Mouse (Mus musculus) layer of hippocampus, adult 18-20 months (tissue): ENCODE results near the gene U90926. TPM values are rescaled to one million over a fixed set of nuclear protein-coding genes. Genes with fewer than 3 reads are reported as not detected.

Experiments used
- DNase-seq, 2 experiments: peaks; one replicate each; pipeline ENCODE4 v3.0.0; 2022; ENCODE audit warnings: low spot score in 2 of 2
- total RNA-seq, 2 experiments: library from RNA; stranded (reverse); gene quantifications; 2 replicates each; pipeline ENCODE4 v1.2.3; 2021

Gene U90926
- total RNA-seq, 2 experiments from 2014 or later: not detected

DNA sequence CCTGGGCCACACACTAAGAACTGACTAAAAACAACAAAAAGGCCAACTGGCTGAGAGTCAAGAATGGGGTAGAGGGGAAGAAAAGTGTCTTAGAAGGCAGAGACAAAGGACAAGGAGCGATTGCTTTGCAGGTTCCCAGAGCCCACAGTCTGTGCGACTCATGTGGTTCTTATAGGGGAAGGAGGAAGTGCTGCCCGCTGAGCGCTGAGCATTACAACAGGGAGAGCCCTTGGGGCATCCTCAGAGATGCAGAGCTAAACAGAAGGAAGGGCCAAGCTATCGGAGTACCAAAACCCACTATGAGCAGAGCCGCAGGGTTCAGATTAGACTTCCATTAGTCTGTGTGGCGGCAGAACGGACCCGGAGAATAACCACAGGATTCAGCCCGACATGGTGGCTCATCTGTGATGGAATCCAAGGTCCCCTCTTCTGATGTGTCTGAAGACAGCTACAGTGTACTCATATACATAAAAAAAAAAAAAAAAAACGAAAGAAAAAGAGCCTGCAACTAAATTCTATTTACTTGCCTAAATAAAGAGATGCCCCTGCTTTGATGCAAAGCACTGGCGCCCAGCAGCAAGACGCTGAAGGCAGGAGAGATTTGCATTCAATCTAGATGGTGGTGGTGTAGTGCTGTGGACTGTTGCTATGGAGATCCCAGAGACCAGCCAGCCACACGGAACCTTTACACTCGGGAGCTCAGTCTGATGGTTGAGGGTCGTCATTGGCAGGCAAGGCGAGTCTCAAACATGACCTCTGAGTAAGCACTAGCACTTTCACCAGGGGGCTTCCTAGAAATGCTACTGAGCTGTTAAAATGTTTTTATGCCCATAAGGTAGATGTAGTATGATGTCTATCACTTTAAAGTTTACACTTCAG lies 3.9 kb upstream of the U90926 start:
- DNase-seq: no peak

DNA sequence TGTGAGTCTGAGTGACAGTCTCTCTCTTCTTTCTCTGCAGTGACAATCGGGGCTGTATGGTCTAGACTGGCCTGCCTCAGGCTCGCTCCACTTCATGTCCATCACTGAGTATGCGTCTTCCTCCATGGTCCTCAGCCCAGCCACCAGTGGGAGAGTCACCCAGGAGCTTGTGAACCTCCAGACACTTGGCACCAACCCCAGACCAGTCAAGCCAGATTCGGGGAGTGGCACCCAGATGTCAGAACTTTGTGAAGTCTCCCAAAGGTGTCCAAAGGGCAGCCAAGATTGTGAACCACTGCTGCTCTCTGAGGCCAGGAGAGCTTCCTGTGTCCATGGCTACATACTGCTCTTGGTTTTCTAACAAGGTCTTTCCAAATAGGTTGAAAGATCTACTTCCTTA lies 3.0 kb downstream of the U90926 start:
- DNase-seq: no peak

DNA sequence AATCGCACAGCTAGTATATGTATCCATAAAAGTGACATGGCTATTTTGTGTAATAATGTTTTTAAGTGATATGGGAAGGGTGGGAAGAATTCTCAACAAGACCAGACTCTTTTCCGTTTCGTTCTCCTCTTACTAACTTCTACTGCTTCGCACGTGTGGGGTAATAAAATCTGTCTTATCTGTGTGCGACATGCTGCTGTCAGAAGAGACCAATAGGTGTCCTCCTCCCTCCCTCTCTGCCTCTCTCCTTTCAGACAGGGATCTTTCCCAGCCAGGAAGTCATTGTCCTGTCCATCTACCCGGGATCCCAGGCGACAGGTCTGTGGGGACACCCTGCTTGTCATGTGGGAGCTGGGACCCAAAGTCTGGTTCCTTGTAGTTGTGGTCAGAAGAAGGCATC lies 5.0 kb downstream of the U90926 start:
- DNase-seq: no peak

DNA sequence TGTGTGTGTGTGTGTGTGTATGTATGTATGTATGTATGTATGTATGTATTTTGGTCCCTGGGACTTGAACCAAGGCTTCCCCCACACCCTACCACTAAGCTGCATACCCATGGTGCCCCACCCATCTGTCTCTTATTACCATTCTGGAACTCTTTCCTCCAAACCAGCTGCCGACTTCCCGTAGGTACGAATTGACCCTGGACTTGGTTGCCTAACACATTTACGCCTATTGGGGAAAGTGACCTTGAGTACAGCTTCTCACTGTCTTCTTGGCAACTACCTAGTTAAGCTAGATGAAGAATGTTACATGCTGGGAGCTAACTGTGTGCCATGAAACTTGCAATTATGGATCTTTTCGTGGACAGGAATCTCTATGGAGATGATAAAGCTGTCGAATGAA lies 9.1 kb downstream of the U90926 start:
- DNase-seq: no peak

DNA sequence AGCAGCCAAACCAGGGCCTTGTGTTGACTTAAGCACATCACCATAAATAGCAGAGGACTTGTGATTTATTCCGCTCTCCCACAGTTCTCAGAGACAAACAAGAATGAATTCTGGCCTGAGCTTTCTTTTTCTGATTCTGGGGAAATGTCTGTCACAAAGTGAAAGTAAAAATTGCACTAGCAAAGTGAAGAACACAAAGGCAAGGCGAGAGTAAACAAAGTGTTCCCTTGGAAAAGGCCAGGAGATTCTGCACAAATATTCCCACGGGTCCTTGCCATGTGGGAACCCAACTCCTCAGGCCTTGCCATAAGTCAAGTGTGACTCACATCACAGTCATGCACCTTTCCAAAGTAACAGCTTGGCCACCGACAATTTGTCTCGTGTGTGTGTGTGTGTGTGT lies 9.5 kb downstream of the U90926 start:
- DNase-seq: peak in 1 of 2 experiments; percentile 18

DNA sequence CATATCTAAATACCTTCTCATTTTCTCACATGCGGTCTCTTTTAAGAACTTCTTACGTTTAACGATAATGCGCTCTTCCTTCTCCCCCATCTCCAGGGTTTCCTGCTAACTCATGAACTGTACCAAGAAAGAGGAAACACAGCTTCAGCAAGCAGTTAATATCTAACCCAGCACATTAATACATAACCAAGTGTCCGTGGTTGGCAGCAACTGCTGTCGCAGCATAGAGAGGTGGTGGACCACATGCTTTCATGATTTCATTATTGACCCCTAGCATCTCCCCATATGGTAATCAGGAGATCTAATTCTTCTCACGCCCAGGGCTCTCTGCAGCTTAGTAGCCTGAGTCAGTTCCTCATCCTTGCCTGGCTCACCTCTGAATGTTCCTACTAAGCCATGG lies 10.0 kb downstream of the U90926 start:
- no peak for DNase-seq

DNA sequence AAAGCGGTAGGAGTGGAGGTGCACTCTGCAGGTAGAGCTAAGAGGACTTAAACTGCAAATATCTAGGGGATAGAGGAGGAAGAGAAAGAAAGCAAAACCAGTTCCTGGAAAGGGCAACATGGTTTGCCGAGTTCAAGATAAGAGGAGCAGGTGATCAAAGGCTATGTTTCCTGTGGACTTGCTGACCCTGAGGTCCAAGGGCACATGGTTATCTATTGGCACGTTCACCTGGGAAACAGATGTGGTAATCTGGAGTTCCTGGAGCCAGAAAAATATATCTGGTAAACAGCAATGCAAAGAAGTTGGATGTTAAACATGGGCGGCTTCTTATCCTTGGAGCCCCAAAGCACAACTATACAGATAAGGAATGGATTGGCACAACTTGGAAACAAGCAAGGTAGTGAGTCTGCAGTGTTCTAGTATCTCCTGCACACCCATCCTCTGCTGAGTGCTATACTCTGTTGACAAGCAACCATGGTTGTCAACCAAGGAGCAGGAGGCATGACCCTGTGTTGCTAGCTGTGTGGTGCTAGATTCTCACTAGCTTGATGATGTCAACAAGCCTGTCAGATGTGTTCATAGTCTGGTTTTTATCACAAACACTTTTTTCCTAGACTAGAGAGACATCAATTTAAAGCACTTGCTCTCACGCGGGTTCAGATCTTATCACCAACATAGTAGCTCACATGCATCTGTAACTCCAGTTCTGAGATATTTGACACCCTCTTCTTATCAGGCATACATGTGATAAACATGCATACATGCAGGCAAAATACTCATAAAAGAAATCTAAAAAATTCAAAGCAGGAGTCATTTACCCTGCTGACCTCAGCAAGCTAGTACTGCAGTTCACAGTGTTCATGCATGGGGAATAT lies 10.8 kb downstream of the U90926 start:
- DNase-seq: no peak

DNA sequence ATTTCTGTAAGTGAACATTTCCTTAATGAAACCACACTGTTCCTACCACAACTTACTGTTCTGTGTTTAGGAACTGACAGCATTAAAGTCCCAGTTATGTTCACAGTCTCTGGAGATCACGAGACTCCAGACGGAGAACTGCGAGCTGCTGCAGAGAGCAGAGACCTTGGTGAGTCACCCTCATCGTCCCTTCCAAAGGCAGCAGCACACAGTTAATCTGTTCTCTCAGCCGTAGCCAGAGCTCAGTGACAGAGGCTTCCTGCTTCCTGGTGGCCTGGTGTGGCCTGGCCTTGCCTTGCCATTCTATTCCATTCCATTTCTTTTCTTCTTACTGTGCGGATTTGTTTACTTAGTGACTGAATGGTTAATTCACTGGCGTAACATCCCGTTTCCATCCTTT lies 16.9 kb downstream of the U90926 start:
- DNase-seq: no peak

DNA sequence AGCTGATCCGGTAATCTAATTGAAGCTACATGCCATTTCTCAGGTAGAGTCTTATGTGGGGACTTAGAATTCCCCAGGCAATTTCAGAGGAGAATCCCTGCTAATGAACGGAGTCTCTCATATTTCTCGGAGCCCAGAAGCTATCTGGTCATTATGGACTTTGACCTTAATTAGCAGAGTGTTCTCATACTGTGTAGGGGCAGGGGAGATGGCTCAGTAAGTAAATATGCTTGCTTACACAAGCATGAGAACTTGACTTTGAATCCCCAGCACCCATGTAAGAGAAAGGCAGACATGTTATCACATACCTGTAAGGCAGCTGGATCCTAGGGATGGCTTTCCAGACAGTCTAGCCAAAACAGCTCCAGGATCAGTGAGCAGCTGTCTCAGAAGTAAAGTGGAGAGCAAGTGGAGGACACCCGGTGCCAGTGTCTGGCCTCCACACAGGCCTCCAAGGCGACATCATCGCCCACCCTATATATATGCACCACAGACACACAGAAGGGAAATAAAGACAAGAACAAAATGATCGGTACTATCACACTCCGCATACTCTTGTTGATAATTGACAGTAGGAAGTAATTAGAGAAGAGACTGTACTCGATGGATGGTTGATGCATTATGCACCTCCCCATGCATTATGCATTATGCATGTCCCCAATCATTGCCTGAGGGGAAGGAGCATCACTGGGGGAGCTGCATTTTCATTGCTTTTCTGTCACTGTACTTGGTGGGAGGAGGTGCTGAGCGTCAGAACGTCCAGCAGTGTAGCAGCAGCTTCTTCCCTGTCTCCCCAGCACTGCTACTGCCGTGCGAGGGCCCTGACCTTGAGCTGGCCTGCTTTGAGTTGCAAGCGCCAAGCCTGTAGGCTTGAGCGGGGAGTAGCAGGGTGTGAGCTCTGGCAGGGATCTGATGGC lies 18.1 kb downstream of the U90926 start:
- DNase-seq: peak in 1 of 2 experiments; percentile 26

DNA sequence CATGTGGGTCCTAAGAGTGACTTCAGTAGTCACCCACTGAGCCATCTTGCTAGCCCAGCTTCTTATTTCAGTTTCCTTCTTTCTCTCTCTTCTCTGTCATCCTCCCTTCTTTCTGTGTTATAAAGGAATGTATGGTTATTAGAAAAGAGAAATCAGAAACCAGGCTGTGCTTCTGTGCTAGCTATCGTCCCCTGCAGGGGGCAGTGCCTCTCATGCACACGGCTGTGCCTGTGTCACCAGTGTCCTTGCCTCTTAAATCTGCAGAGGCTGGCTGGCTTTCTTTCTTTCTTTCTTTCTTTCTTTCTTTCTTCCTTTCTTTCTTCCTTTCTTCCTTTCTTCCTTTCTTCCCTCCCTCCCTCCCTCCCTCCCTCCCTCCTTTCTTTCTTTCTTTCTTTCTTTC lies 19.5 kb downstream of the U90926 start:
- peak in 1 of 2 experiments; percentile 46 for DNase-seq

DNA sequence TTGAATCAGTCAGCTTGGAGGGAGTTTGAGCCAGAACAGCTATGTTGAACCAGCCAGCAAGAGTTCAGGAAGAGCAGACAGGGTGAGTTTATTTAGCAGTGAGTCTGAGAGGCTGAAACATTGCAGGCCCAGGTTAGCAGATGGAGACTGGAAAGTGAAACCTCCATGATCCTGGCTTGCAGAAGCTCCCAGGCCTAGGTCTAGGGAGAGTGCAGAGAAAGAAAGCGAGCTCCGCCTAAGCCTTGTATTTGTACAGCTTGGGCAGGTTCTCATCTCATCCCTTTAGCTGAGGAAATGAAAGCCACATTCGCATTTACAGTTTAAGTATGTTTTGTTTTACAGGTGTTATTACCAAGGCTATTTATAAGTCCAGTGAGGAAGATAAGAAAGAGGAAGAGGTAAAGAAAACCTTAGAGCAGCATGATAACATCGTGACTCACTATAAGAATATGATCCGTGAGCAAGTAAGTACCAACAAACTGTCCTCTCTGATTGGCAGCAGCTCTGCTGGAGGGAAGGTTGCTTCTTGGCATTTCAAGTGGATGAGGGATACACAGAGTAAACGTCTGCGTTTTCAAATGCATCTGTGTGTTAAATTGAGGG lies 26.2 kb downstream of the U90926 start:
- DNase-seq: no peak

DNA sequence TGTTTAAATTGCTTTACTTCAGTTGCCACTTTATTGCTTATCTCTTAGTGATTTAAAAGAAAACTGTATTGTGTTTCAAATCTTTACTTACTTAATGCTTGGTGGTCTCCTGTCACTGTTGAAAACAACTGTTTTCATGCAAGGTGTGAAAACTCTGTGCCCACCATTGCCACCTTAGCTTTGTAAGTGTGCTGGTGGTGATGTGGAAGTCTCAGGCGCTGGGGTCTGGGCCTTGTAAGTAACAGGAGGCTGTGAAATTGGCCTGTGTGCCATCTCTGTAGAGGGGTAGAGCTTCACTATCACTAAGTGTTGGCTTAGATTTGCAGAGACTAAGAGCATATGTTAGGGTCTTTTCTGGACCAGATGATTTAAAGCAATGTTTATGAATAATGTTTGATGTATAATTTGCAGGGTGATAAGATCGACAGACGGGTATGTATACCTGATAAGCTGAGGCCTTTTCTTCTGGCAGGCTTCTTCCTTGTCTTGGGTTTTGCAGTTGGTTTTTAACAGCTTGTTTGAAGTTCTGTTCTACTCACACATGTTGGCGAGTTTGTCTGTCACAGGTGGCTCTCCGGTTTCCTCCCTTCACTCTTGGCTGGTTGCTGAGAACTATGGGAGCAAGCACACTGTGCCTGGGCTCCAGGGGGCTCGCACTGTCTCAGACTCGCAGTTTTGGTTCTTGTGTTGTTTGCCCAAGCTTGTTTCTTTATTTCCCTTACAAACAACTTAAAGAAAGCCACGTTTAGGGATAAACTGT lies 32.0 kb downstream of the U90926 start:
- DNase-seq: peak in 1 of 2 experiments; percentile 35

DNA sequence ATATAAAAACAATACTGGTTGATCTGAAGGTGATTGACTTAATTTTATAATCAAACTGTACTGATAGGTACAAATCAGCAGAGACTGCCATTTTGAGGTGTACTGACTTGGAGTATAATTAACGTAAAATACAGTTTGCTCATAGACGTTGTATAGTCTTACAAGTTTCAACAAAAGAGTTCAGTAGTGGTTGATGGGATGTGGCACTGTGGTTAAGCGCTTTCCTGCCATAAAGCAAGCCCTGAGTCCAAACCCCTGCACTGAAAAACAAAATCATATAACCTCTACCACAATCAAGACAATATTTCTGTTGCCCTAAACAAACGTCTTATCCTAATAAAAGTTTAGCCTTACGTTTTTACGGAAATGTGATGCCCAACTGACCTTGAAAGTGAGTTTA lies 49.2 kb downstream of the U90926 start:
- DNase-seq: no peak

Other genes starting within 250 kb of the U90926 start
- gene Odaph, start 227.9 kb downstream of the U90926 start, total RNA-seq: not detected
- gene Cdkl2, start 171.5 kb downstream of the U90926 start, total RNA-seq: 10 to 100 TPM; 34.9 to 37.8 TPM
- gene G3bp2, start 131.7 kb downstream of the U90926 start, total RNA-seq: 100 to 1,000 TPM; 237 to 252 TPM
- gene Uso1, start 77.5 kb downstream of the U90926 start, total RNA-seq: 10 to 100 TPM; 80.8 to 82.3 TPM
- gene Ppef2, start 40.9 kb upstream of the U90926 start, total RNA-seq: under 1 TPM; 0.58 to 0.62 TPM
- 10 to 100 TPM; 50.4 to 52.2 TPM for gene Naaa, start 62.8 kb upstream of the U90926 start, total RNA-seq
- 10 to 100 TPM; 20.3 to 21.5 TPM for gene Sdad1, start 95.1 kb upstream of the U90926 start, total RNA-seq
- gene Cxcl9, start 112.7 kb upstream of the U90926 start, total RNA-seq: not detected
- gene Art3, start 116.4 kb upstream of the U90926 start, total RNA-seq: 1 to 10 TPM; 2.2 to 4.2 TPM
- not detected for gene Cxcl10, start 133.5 kb upstream of the U90926 start, total RNA-seq
- 10 to 100 TPM; 29.6 to 32.0 TPM for gene Nup54, start 219.8 kb upstream of the U90926 start, total RNA-seq